ENCODE assay signal across 16 mouse cellular contexts in genomic region chr8:98148292-98148691, GRCm38 (mm10).
"Had no signal": no experiment of that assay in that cellular context is flagged by ENCODE, and none has a peak within 500 bp of the region (broad histone marks: within the 10 kb centered on the region; RNA-seq: fewer than 3 reads in every experiment).

No protein-coding gene starts in this region.

- H3K27me3 ChIP-seq: limb, embryonic 12.5 days; liver, embryonic 13.5 days; lung, embryonic 15.5 days; megakaryocyte, embryonic 14.5 days; neural tube, embryonic 12.5 days had no signal

- DNase-seq: kidney, adult 9 months; kidney, postnatal 36 days; layer of hippocampus, adult 9-11 months; layer of hippocampus, postnatal 36 days; liver; liver, embryonic 13.5 days; liver, postnatal 0 days; lung, postnatal 14 days; thymus, postnatal 14 days had no signal

- H3K4me1 ChIP-seq: limb, embryonic 12.5 days; liver, embryonic 13.5 days; lung, embryonic 15.5 days; megakaryocyte, embryonic 14.5 days; neural tube, embryonic 12.5 days had no signal

- H3K27ac ChIP-seq: kidney, postnatal 0 days; limb, embryonic 12.5 days; liver, embryonic 13.5 days; lung, embryonic 15.5 days; macrophage; neural tube, embryonic 12.5 days; stomach, postnatal 0 days had no signal

- ATAC-seq: liver, postnatal 0 days had no signal

- H3K36me3 ChIP-seq: limb, embryonic 12.5 days; liver, embryonic 13.5 days; lung, embryonic 15.5 days; neural tube, embryonic 12.5 days had no signal

- H3K4me3 ChIP-seq: limb, embryonic 12.5 days; liver, embryonic 13.5 days; lung, embryonic 15.5 days; megakaryocyte, embryonic 14.5 days; neural tube, embryonic 12.5 days had no signal

- H3K4me2 ChIP-seq: limb, embryonic 12.5 days; liver, embryonic 13.5 days; lung, embryonic 15.5 days; neural tube, embryonic 12.5 days had no signal

- H3K9me3 ChIP-seq: limb, embryonic 12.5 days; liver, embryonic 13.5 days; lung, embryonic 15.5 days; megakaryocyte, embryonic 14.5 days; neural tube, embryonic 12.5 days had no signal

- H3K9ac ChIP-seq: limb, embryonic 12.5 days; liver, embryonic 13.5 days; liver, postnatal 0 days; lung, embryonic 15.5 days; neural tube, embryonic 12.5 days had no signal
